Comparison of ENCODE assay signal across 22 mouse cellular contexts in the genomic region with DNA sequence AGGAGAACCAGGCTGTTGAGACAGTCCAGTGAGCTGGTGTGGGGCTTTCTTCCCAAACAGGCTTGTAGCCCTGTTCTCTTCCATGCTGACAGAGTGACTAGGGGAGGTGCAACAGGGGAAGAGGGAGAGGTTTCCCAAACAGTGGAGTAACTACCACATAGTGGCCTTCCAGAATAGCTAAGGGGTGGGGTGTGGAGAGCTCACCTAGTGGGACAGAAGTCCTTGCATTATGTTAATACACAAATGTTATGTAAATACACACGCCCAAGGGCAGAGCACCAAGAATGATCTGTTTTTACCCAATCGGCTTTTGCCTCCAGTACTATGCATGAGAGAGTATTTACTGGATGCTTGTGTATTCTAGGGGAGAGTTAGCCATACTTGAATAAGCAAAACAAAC.
DNase-seq lines count a peak whose midpoint lies in the region; ATAC-seq and TF ChIP-seq lines count a peak whose summit lies in the region.
"Had no signal": no experiment of that assay in that cellular context is flagged by ENCODE, and none has a peak within 500 bp of the region (broad histone marks: within the 10 kb centered on the region; RNA-seq: fewer than 3 reads in every experiment).

No protein-coding gene starts in this region.

- ATAC-seq in forebrain, embryonic 16.5 days: no peak
- no peak for ATAC-seq in intestine, embryonic 14.5 days (replicated peaks; ENCODE audit: low FRiP score, low TSS enrichment, low read depth)
- no peak for ATAC-seq in intestine, embryonic 15.5 days
- ATAC-seq: forebrain, embryonic 14.5 days; hindbrain, embryonic 16.5 days; intestine, postnatal 0 days had no signal

- no peaks in the 10 kb centered on the region for H3K4me1 ChIP-seq in forebrain, embryonic 10.5 days
- no peaks in the 10 kb centered on the region for H3K4me1 ChIP-seq in forebrain, embryonic 16.5 days (replicated peaks; ENCODE audit: control insufficient read depth, insufficient read depth, low read length)
- H3K4me1 ChIP-seq in intestine, embryonic 14.5 days (replicated peaks; ENCODE audit: control insufficient read depth, insufficient read depth, low read length): no peaks in the 10 kb centered on the region
- H3K4me1 ChIP-seq in intestine, embryonic 15.5 days (replicated peaks): no peaks in the 10 kb centered on the region
- peaks cover 3% of the 10 kb centered on the region for H3K4me1 ChIP-seq in ES-Bruce4 (ENCODE audit: control insufficient read depth, insufficient read depth, low read length)
- H3K4me1 ChIP-seq: hindbrain, embryonic 10.5 days; hindbrain, embryonic 13.5 days had no signal

- no peaks in the 10 kb centered on the region for H3K27me3 ChIP-seq in forebrain, embryonic 10.5 days (ENCODE audit: poor library complexity, severe bottlenecking)
- H3K27me3 ChIP-seq in forebrain, embryonic 16.5 days (replicated peaks; ENCODE audit: control insufficient read depth, insufficient read depth, low read length): no peaks in the 10 kb centered on the region
- no peaks in the 10 kb centered on the region for H3K27me3 ChIP-seq in intestine, embryonic 14.5 days (replicated peaks; ENCODE audit: control insufficient read depth, insufficient read depth, low read length)
- H3K27me3 ChIP-seq in intestine, embryonic 15.5 days (replicated peaks): no peaks in the 10 kb centered on the region
- H3K27me3 ChIP-seq in ES-Bruce4 (ENCODE audit: control insufficient read depth, insufficient read depth, low read length, poor library complexity, severe bottlenecking): no peaks in the 10 kb centered on the region
- H3K27me3 ChIP-seq: hindbrain, embryonic 13.5 days had no signal

- no peak overlapping the region for H3K4me2 ChIP-seq in forebrain, embryonic 16.5 days (ENCODE audit: low read length)
- H3K4me2 ChIP-seq in intestine, embryonic 14.5 days (ENCODE audit: low read length): no peak overlapping the region
- H3K4me2 ChIP-seq in intestine, embryonic 15.5 days (replicated peaks): no peak overlapping the region
- H3K4me2 ChIP-seq: heart, embryonic 11.5 days; hindbrain, embryonic 13.5 days had no signal

- H3K36me3 ChIP-seq in forebrain, embryonic 10.5 days (replicated peaks): no peaks in the 10 kb centered on the region
- no peaks in the 10 kb centered on the region for H3K36me3 ChIP-seq in forebrain, embryonic 16.5 days (ENCODE audit: control insufficient read depth, insufficient read depth)
- no peaks in the 10 kb centered on the region for H3K36me3 ChIP-seq in intestine, embryonic 14.5 days (ENCODE audit: control insufficient read depth, insufficient read depth, low read length)
- no peaks in the 10 kb centered on the region for H3K36me3 ChIP-seq in intestine, embryonic 15.5 days
- no peaks in the 10 kb centered on the region for H3K36me3 ChIP-seq in ES-Bruce4 (ENCODE audit: control insufficient read depth, insufficient read depth, low read length, poor library complexity, severe bottlenecking)
- H3K36me3 ChIP-seq: hindbrain, embryonic 10.5 days; hindbrain, embryonic 13.5 days had no signal

- no peaks in the 10 kb centered on the region for H3K9me3 ChIP-seq in forebrain, embryonic 10.5 days
- H3K9me3 ChIP-seq in forebrain, embryonic 16.5 days (ENCODE audit: control insufficient read depth, low read length): no peaks in the 10 kb centered on the region
- H3K9me3 ChIP-seq in intestine, embryonic 14.5 days (ENCODE audit: control insufficient read depth, low read length): no peaks in the 10 kb centered on the region
- no peaks in the 10 kb centered on the region for H3K9me3 ChIP-seq in intestine, embryonic 15.5 days
- 0 out of 2 replicates have a peak, but pooled peaks cover 2% of the 10 kb centered on the region for H3K9me3 ChIP-seq in ES-Bruce4 (replicated peaks; ENCODE audit: control insufficient read depth, insufficient read depth, low read length, poor library complexity, severe bottlenecking)

- TF ChIP-seq EP300 in ES-Bruce4 (IDR thresholded peaks at IDR 0.05; ENCODE audit: insufficient read depth, low read depth, low read length): no peak

- TF ChIP-seq POLR2A in ES-Bruce4 (IDR thresholded peaks at IDR 0.05; ENCODE audit: insufficient read depth, low read length): no peak

- peak overlapping the region; percentile 35; the same call in 1 of the 2 replicates for H3K27ac ChIP-seq in forebrain, embryonic 10.5 days
- no peak overlapping the region for H3K27ac ChIP-seq in forebrain, embryonic 16.5 days (ENCODE audit: low read length)
- H3K27ac ChIP-seq in intestine, embryonic 14.5 days (ENCODE audit: low read depth): no peak overlapping the region
- H3K27ac ChIP-seq in intestine, embryonic 15.5 days: no peak overlapping the region
- H3K27ac ChIP-seq in ES-Bruce4 (ENCODE audit: insufficient read depth, low read length): 0 out of 2 replicates have a peak overlapping the region, but pooled peaks have one; percentile 11
- H3K27ac ChIP-seq: heart, adult 2 months; hindbrain, embryonic 10.5 days; hindbrain, embryonic 13.5 days had no signal

- 95% methylated on average over 2 of the region's 2 CpGs for WGBS in forebrain, embryonic 10.5 days
- 85% methylated on average over 2 of the region's 2 CpGs for WGBS in forebrain, embryonic 16.5 days
- 92% methylated on average over 2 of the region's 2 CpGs for WGBS in intestine, embryonic 14.5 days
- 89% methylated on average over 2 of the region's 2 CpGs for WGBS in intestine, embryonic 15.5 days

- no peak for DNase-seq in forebrain, embryonic 10.5 days (ENCODE audit: extremely low spot score, low spot score)
- DNase-seq in intestine, embryonic 14.5 days (ENCODE audit: low spot score): peak; percentile 44
- peak; percentile 73 for DNase-seq in ZHBTc4 (ENCODE audit: low read depth, low spot score)
- DNase-seq in natural killer cell, adult 2 months (ENCODE audit: low spot score in 2 of 2): no peak
- DNase-seq in frontal cortex, adult 2 months (ENCODE audit: extremely low spot score in 1 of 2, low spot score in 1 of 2): no peak
- DNase-seq: adrenal gland, postnatal 10 days; adrenal gland, postnatal 36 days; cerebellum, adult 18-20 months; cerebellum, adult 9-10 months; cerebellum, postnatal 14 days; gastrocnemius, postnatal 10 days; gastrocnemius, postnatal 36 days had no signal

- TF ChIP-seq CTCF in ES-Bruce4 (IDR thresholded peaks at IDR 0.05; ENCODE audit: low read depth, low read length): no peak

- no peak overlapping the region for H3K9ac ChIP-seq in forebrain, embryonic 16.5 days (replicated peaks; ENCODE audit: low read depth, low read length)
- H3K9ac ChIP-seq in intestine, embryonic 14.5 days (ENCODE audit: low read length): no peak overlapping the region
- no peak overlapping the region for H3K9ac ChIP-seq in intestine, embryonic 15.5 days
- no peak overlapping the region for H3K9ac ChIP-seq in ES-Bruce4 (ENCODE audit: low read depth, poor library complexity, severe bottlenecking)
- H3K9ac ChIP-seq: hindbrain, embryonic 13.5 days had no signal

- H3K4me3 ChIP-seq in forebrain, embryonic 10.5 days: no peak overlapping the region
- H3K4me3 ChIP-seq in forebrain, embryonic 16.5 days (replicated peaks; ENCODE audit: low read length): no peak overlapping the region
- no peak overlapping the region for H3K4me3 ChIP-seq in intestine, embryonic 14.5 days (ENCODE audit: low read depth, low read length)
- H3K4me3 ChIP-seq in intestine, embryonic 15.5 days (replicated peaks): no peak overlapping the region
- no peak overlapping the region for H3K4me3 ChIP-seq in ES-Bruce4 (ENCODE audit: low read depth, low read length)
- H3K4me3 ChIP-seq: heart, adult 2 months; hindbrain, embryonic 10.5 days; hindbrain, embryonic 13.5 days had no signal

Comparison
In these comparisons a context has a peak if more than half of its experiments do, and no peak if none do; other contexts are left out.
1. H3K27ac ChIP-seq: peak in forebrain, embryonic 10.5 days (single experiment) and ES-Bruce4 (single experiment); none in forebrain, embryonic 16.5 days (single experiment), intestine, embryonic 14.5 days (single experiment) and intestine, embryonic 15.5 days (single experiment).
2. DNase-seq: peak in intestine, embryonic 14.5 days (single experiment) and ZHBTc4 (single experiment); none in forebrain, embryonic 10.5 days (single experiment), natural killer cell, adult 2 months (0 of 2) and frontal cortex, adult 2 months (0 of 2).